Mouse (Mus musculus) forebrain, postnatal 0 days (tissue): ENCODE measurements around the gene Slc4a2. TPM values are rescaled to one million over a fixed set of nuclear protein-coding genes. Genes with fewer than 3 reads are reported as not detected.

ENCODE experiments used
- ATAC-seq: fragments of 200-750 bp; cut with Nextera tagmentation; 2 replicates; pipeline ENCODE4 v1.8.0; 2017; ENCODE audit warnings: mild to moderate bottlenecking, moderate library complexity
- DNase-seq: peaks from one replicate; pipeline ENCODE4 v3.0.0-alpha.2; 2015
- H3K27ac ChIP-seq: fragments of 300-500 bp; sonication (generic); 2 replicates; pipeline ENCODE4 v1.5.1; 2014; ENCODE audit warnings: low read depth, mild to moderate bottlenecking, antibody characterized with exemption, low read length, moderate library complexity, mixed read lengths
- H3K27me3 ChIP-seq: fragments of 300-500 bp; sonication (generic); 2 replicates; pipeline ENCODE4 v1.6.1; 2014; ENCODE audit warnings: mild to moderate bottlenecking, low read length, mixed read lengths; ENCODE audit not compliant: insufficient read depth
- H3K36me3 ChIP-seq: fragments of 300-500 bp; sonication (generic); 2 replicates; pipeline ENCODE4 v1.6.1; 2014; ENCODE audit warnings: mild to moderate bottlenecking, moderate library complexity; ENCODE audit not compliant: insufficient read depth
- H3K4me1 ChIP-seq: fragments of 300-500 bp; sonication (generic); 2 replicates; pipeline ENCODE4 v1.6.1; 2014; ENCODE audit warnings: antibody characterized with exemption; ENCODE audit not compliant: insufficient read depth
- H3K4me2 ChIP-seq: fragments of 300-500 bp; sonication (generic); 2 replicates; pipeline ENCODE4 v1.6.1; 2014; ENCODE audit warnings: low read depth, mild to moderate bottlenecking, moderate library complexity
- H3K4me3 ChIP-seq: fragments of 300-500 bp; sonication (generic); 2 replicates; pipeline ENCODE4 v1.5.1; 2014; ENCODE audit warnings: low read depth, low read length, mixed read lengths
- H3K9ac ChIP-seq: fragments of 300-500 bp; sonication (generic); 2 replicates; pipeline ENCODE4 v1.6.1; 2014; ENCODE audit warnings: mild to moderate bottlenecking
- H3K9me3 ChIP-seq: fragments of 300-500 bp; sonication (generic); 2 replicates; pipeline ENCODE4 v1.6.1; 2016; ENCODE audit warnings: low read length
- CTCF ChIP-seq: sonication (generic); IDR thresholded peaks from 2 replicates; pipeline ENCODE4 v1.5.1; 2016; ENCODE audit warnings: antibody characterized with exemption, control low read depth, low read depth
- WGBS: fragments of 180-500 bp; shearing (Covaris S2); extraction: QIAGEN DNeasy Blood & Tissue Kit; methylation state at CpG from one replicate; pipeline ENCODE4 v1.1.7; 2014; 5-methylcytosine and 5-hydroxymethylcytosine counted together
- polyA plus RNA-seq: library from polyadenylated mRNA; unstranded; fragments of >200 nt; fragmentation: Nextera tagmentation; extraction: Ambion mirVana; gene quantifications from 2 replicates; pipeline ENCODE4 v1.2.1, GENCODE M21; 2015
- total RNA-seq: library from RNA; depleted of rRNA; stranded (reverse); fragments of >200 nt; gene quantifications from 2 replicates; pipeline ENCODE4 v1.2.3, GENCODE M21; 2014; rRNA removed

Slc4a2 gene
- total and polyA plus RNA-seq, 2 experiments from 2014 or later: 13.9 to 21.4 TPM

DNA sequence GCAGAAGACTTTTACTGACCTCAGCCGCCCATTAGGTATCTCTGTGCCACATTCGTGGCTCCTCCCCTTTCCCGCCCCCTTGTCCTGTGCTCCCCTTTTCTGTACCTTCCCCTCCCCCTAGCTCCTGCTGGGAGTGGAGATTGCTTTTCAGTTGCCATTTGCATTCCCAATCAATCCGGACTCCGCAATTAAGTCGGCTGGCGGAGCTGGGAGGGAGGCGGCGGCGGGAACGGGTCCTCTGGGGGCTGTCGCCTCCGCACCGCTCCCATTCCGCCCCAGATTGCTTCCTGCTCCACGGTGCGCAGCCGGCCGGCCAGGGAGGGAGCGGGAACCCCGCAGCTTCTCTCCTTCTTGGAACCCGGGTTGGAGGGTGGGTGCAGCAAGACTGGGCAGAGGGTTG is 61.3 kb downstream of the Slc4a2 start:
- Histone ChIP-seq H3K27me3 (no peaks in the 10 kb centered on the region; the same call in 1 of the 2 replicates), H3K27ac (no peak overlapping the region), H3K36me3 (peaks cover 60% of the 10 kb centered on the region), H3K4me2 (peak overlapping the region; percentile 31), H3K4me1 (peaks cover 7% of the 10 kb centered on the region; the same call in 1 of the 2 replicates), H3K9me3 (no peaks in the 10 kb centered on the region), H3K9ac (no peak overlapping the region), H3K4me3 (no peak overlapping the region)
- no peak for TF ChIP-seq CTCF
- DNase-seq (no peak), ATAC-seq (no peak)
- 20% methylated on average over 22 of the region's 22 CpGs for WGBS

GRCm38 (mm10) chr5:24486097-24486496 is 62.5 kb downstream of the Slc4a2 start:
- Histone ChIP-seq H3K27me3 (no peaks in the 10 kb centered on the region; the same call in 1 of the 2 replicates), H3K9me3 (no peaks in the 10 kb centered on the region), H3K4me2 (no peak overlapping the region), H3K9ac (no peak overlapping the region), H3K36me3 (peaks cover 60% of the 10 kb centered on the region), H3K4me1 (peaks cover 7% of the 10 kb centered on the region; the same call in 1 of the 2 replicates), H3K4me3 (no peak overlapping the region), H3K27ac (no peak overlapping the region)
- ATAC-seq (peak; percentile 30), DNase-seq (peak; percentile 91)
- 3% methylated on average over 8 of the region's 8 CpGs for WGBS
- TF ChIP-seq CTCF: peak; percentile 92

DNA sequence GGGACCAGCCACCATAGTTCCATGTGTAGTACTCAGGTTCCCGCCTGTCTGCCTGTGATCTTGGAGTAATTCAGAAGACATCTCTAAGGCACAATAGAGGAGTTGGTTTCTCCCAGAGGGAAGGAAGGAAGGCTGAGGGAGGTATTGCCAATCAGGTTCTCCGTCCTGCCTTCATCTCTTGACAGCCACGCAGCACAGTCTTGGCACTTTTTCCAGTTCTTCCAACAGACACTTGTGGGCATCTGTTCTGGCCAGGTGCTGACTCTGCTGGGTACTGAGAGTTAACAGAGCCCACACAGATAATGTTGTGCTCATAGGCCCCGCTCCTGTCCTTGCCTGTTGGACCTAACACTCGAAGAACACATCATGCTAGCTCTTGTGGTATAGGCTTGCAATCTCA is 63.1 kb downstream of the Slc4a2 start:
- no peak for TF ChIP-seq CTCF
- peaks cover 62% of the 10 kb centered on the region for H3K36me3 ChIP-seq
- ATAC-seq (no peak), DNase-seq (no peak)
- H3K9me3 ChIP-seq: no peaks in the 10 kb centered on the region
- no peak overlapping the region for H3K4me2 ChIP-seq
- no peak overlapping the region for H3K27ac ChIP-seq
- 94% methylated on average over 5 of the region's 5 CpGs for WGBS
- H3K9ac ChIP-seq: no peak overlapping the region
- no peak overlapping the region for H3K4me3 ChIP-seq
- H3K4me1 ChIP-seq: peaks cover 7% of the 10 kb centered on the region; the same call in 1 of the 2 replicates
- no peaks in the 10 kb centered on the region; the same call in 1 of the 2 replicates for H3K27me3 ChIP-seq

DNA sequence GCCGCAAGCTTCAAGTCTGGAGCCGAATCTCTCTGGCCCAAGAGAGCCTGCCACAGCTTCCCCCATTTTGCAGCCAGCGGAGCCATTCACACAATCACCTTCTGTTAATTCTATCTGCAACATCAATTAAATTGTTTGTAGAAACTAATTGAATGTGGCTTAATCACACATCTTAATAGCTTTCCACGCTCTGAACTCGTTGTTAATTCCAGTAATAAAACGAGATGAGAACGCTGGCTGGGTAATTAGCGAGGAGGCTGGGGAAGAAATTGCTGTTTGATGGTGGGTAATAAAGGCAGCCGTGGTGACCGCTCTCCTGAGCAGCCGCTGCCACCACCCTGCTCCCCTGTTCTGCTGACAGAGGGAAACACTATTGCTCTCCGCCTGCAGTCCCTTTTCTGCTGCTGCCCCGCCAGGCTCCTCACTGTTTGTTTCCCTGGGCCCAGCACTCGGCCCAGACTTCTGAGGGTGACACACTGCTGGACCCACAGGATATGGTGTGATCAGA is 66.8 kb downstream of the Slc4a2 start:
- DNase-seq: no peak
- H3K4me2 ChIP-seq: no peak overlapping the region
- H3K27ac ChIP-seq: no peak overlapping the region
- no peaks in the 10 kb centered on the region; the same call in 1 of the 2 replicates for H3K27me3 ChIP-seq
- H3K9ac ChIP-seq: no peak overlapping the region
- H3K36me3 ChIP-seq: peaks cover 65% of the 10 kb centered on the region
- ATAC-seq: no peak
- no peak overlapping the region for H3K4me3 ChIP-seq
- WGBS: 37% methylated on average over 14 of the region's 14 CpGs
- no peaks in the 10 kb centered on the region for H3K9me3 ChIP-seq
- TF ChIP-seq CTCF: no peak
- H3K4me1 ChIP-seq: 0 out of 2 replicates have a peak, but pooled peaks cover under 1% of the 10 kb centered on the region

Other genes with a start within 250 kb of the Slc4a2 start
- 13.5 and 21.2 TPM in 2 replicates for gene Kcnh2, start 72.2 kb upstream of the Slc4a2 start, total RNA-seq
- gene Kcnh2, start 72.2 kb upstream of the Slc4a2 start, polyA plus RNA-seq: 4.7 and 6.8 TPM in 2 replicates
- 6.1 and 8.3 TPM in 2 replicates for gene Nos3, start 59.0 kb upstream of the Slc4a2 start, total RNA-seq
- gene Nos3, start 59.0 kb upstream of the Slc4a2 start, polyA plus RNA-seq: 6.3 and 6.8 TPM in 2 replicates
- gene Atg9b, start 31.7 kb upstream of the Slc4a2 start, total RNA-seq: 8.0 and 9.5 TPM in 2 replicates
- gene Atg9b, start 31.7 kb upstream of the Slc4a2 start, polyA plus RNA-seq: 3.4 and 5.1 TPM in 2 replicates
- 58.2 and 64.1 TPM in 2 replicates for gene Abcb8, start 30.2 kb upstream of the Slc4a2 start, total RNA-seq
- 38.7 and 44.6 TPM in 2 replicates for gene Abcb8, start 30.2 kb upstream of the Slc4a2 start, polyA plus RNA-seq
- 0.15 TPM in 1 of 2 replicates, not detected in the other for gene Asic3, start 10.4 kb upstream of the Slc4a2 start, total RNA-seq
- 0.08 and 0.52 TPM in 2 replicates for gene Asic3, start 10.4 kb upstream of the Slc4a2 start, polyA plus RNA-seq
- 83.3 and 93.8 TPM in 2 replicates for gene Cdk5, start 307 bp upstream of the Slc4a2 start, total RNA-seq
- 156 and 165 TPM in 2 replicates for gene Cdk5, start 307 bp upstream of the Slc4a2 start, polyA plus RNA-seq
- 87.0 and 132 TPM in 2 replicates for gene Fastk, start 21.4 kb downstream of the Slc4a2 start, total RNA-seq
- 88.7 and 91.9 TPM in 2 replicates for gene Fastk, start 21.4 kb downstream of the Slc4a2 start, polyA plus RNA-seq
- gene Tmub1, start 24.0 kb downstream of the Slc4a2 start, total RNA-seq: 34.3 and 47.2 TPM in 2 replicates
- 54.8 and 56.7 TPM in 2 replicates for gene Tmub1, start 24.0 kb downstream of the Slc4a2 start, polyA plus RNA-seq
- 270 and 296 TPM in 2 replicates for gene Agap3, start 28.3 kb downstream of the Slc4a2 start, total RNA-seq
- gene Agap3, start 28.3 kb downstream of the Slc4a2 start, polyA plus RNA-seq: 136 and 140 TPM in 2 replicates
- gene Gbx1, start 103.4 kb downstream of the Slc4a2 start, total RNA-seq: 2.3 and 4.8 TPM in 2 replicates
- 0.91 and 1.3 TPM in 2 replicates for gene Gbx1, start 103.4 kb downstream of the Slc4a2 start, polyA plus RNA-seq
- 0.43 TPM in 1 of 2 replicates, not detected in the other for gene Asb10, start 117.1 kb downstream of the Slc4a2 start, total RNA-seq
- 0.21 and 0.22 TPM in 2 replicates for gene Asb10, start 117.1 kb downstream of the Slc4a2 start, polyA plus RNA-seq
- gene 4931409K22Rik, start 133.0 kb downstream of the Slc4a2 start, total RNA-seq: not detected in 2 replicates
- 0.11 TPM in 1 of 2 replicates, not detected in the other for gene 4931409K22Rik, start 133.0 kb downstream of the Slc4a2 start, polyA plus RNA-seq
- 59.8 and 66.2 TPM in 2 replicates for gene Abcf2, start 153.6 kb downstream of the Slc4a2 start, total RNA-seq
- 73.7 and 80.8 TPM in 2 replicates for gene Abcf2, start 153.6 kb downstream of the Slc4a2 start, polyA plus RNA-seq
- gene Chpf2, start 162.9 kb downstream of the Slc4a2 start, total RNA-seq: 25.0 and 33.5 TPM in 2 replicates
- 18.7 and 21.3 TPM in 2 replicates for gene Chpf2, start 162.9 kb downstream of the Slc4a2 start, polyA plus RNA-seq
- 265 and 272 TPM in 2 replicates for gene Smarcd3, start 200.6 kb downstream of the Slc4a2 start, total RNA-seq
- gene Smarcd3, start 200.6 kb downstream of the Slc4a2 start, polyA plus RNA-seq: 162 and 168 TPM in 2 replicates